Mouse (Mus musculus) kidney, embryonic 14.5 days (tissue): ENCODE data around the gene Palld. TPM values are rescaled to one million over a fixed set of nuclear protein-coding genes. Genes with fewer than 3 reads are reported as not detected.

Experiments used
- ATAC-seq: fragments of 200-750 bp; cut with Nextera tagmentation; 2 replicates; pipeline ENCODE4 v1.8.0; 2017; ENCODE audit warnings: moderate number of reproducible peaks, mild to moderate bottlenecking, moderate TSS enrichment, moderate library complexity; ENCODE audit not compliant: low FRiP score, low TSS enrichment
- H3K27ac ChIP-seq: fragments of 300-500 bp; sonication (generic); 2 replicates; pipeline ENCODE4 v1.5.1; 2014; ENCODE audit warnings: low read depth, mild to moderate bottlenecking, low read length, moderate library complexity, mixed read lengths
- H3K27me3 ChIP-seq: fragments of 300-500 bp; sonication (generic); 2 replicates; pipeline ENCODE4 v1.6.1; 2014; ENCODE audit warnings: mild to moderate bottlenecking, low read length; ENCODE audit not compliant: control insufficient read depth, insufficient read depth
- H3K36me3 ChIP-seq: fragments of 300-500 bp; sonication (generic); 2 replicates; pipeline ENCODE4 v1.6.1; 2014; ENCODE audit warnings: low read length, mixed read lengths; ENCODE audit not compliant: control insufficient read depth, insufficient read depth
- H3K4me1 ChIP-seq: fragments of 300-500 bp; sonication (generic); 2 replicates; pipeline ENCODE4 v1.6.1; 2014; ENCODE audit warnings: low read length, mixed read lengths; ENCODE audit not compliant: control insufficient read depth, insufficient read depth
- H3K4me2 ChIP-seq: fragments of 300-500 bp; sonication (generic); replicated peaks from 2 replicates; pipeline ENCODE4 v1.6.1; 2014; ENCODE audit warnings: low read depth, mild to moderate bottlenecking, low read length
- H3K4me3 ChIP-seq: fragments of 300-500 bp; sonication (generic); 2 replicates; pipeline ENCODE4 v1.5.1; 2014; ENCODE audit warnings: mild to moderate bottlenecking, low read length
- H3K9ac ChIP-seq: fragments of 300-500 bp; sonication (generic); 2 replicates; pipeline ENCODE4 v1.6.1; 2014; ENCODE audit warnings: low read depth, mild to moderate bottlenecking, low read length, moderate library complexity
- H3K9me3 ChIP-seq: fragments of 300-500 bp; sonication (generic); 2 replicates; pipeline ENCODE4 v1.6.1; 2016; ENCODE audit warnings: low read length; ENCODE audit not compliant: control insufficient read depth
- WGBS: fragments of 180-500 bp; shearing (Covaris S2); extraction: QIAGEN DNeasy Blood & Tissue Kit; methylation state at CpG from one replicate; pipeline ENCODE4 v1.1.7; 2014; 5-methylcytosine and 5-hydroxymethylcytosine counted together
- polyA plus RNA-seq: library from polyadenylated mRNA; unstranded; fragments of >200 nt; fragmentation: Nextera tagmentation; extraction: Ambion mirVana; gene quantifications from 2 replicates; pipeline ENCODE4 v1.2.1, GENCODE M21; 2014

Gene Palld
- polyA plus RNA-seq, 1 experiment from 2014 or later, result 53.1 TPM

GRCm38 (mm10) chr8:61617651-61618050 lies 284.8 kb downstream of the Palld start:
- no peak for ATAC-seq
- H3K27me3 ChIP-seq, result no peaks in the 10 kb centered on the region

GRCm38 (mm10) chr8:61617049-61617448 lies 285.4 kb downstream of the Palld start:
- Histone ChIP-seq H3K27me3 (no peaks in the 10 kb centered on the region), H3K4me3 (no peak overlapping the region), H3K27ac (no peak overlapping the region), H3K4me1 (no peaks in the 10 kb centered on the region), H3K9me3 (no peaks in the 10 kb centered on the region), H3K36me3 (no peaks in the 10 kb centered on the region), H3K4me2 (no peak overlapping the region), H3K9ac (no peak overlapping the region)
- WGBS, result 61% methylated on average over 3 of the region's 3 CpGs
- no peak for ATAC-seq

More at GRCm38 (mm10) chr8:61617651-61618050, 284.8 kb downstream of the Palld start:
- no peak overlapping the region for H3K9ac ChIP-seq
- H3K4me2 ChIP-seq, result no peak overlapping the region
- no peaks in the 10 kb centered on the region for H3K9me3 ChIP-seq
- H3K27ac ChIP-seq, result no peak overlapping the region
- 57% methylated on average over 2 of the region's 2 CpGs for WGBS
- no peaks in the 10 kb centered on the region for H3K36me3 ChIP-seq
- H3K4me3 ChIP-seq, result no peak overlapping the region
- H3K4me1 ChIP-seq, result no peaks in the 10 kb centered on the region

DNA sequence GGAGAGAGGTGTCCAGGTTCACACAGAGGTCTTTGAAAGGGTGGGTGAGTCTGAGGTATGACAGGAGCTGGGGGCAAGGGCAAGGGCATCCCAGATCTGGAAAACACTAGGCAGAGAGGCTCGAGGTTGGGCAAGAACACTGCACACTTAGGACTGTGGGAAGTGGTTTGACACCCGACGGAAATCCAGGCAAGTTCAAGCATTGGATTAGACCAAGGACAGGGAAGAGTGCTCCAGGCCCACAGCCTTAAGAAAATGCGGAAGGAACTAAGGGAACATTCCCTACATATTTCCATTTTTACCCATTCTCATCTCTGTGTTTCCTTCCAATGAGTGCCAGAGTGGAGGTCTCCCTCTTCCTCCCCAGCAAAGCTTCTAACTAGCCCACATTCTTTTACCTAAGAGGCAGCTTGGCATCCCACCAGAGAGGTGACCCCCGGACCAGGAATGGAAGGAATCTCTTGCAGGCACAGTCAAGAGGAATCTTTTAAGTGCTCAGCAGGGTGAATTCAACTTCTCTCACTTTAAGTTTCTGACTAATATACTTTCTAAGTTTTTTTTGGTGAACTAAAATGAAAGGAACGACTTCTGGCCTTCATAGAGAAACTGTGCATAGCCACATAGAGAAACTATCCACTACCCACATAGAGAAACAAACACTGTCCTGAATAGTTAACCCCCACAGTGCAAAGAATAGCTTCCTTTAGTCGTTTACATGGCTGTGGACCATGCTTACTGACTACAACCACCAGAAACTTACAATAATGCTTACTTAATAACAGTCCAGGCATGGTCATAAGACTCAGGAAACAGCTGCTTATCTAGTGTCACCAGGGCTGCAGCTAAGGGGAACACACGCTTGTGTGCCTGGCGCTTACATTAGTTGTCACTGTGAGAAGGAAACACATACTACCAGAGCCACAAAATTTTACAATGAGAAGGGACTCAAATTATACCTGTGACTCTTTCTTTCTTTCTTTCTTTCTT lies 286.5 kb downstream of the Palld start:
- WGBS, result 73% methylated on average over 9 of the region's 9 CpGs
- ATAC-seq, result no peak
- Histone ChIP-seq H3K4me2 (no peak overlapping the region), H3K4me1 (no peaks in the 10 kb centered on the region), H3K4me3 (no peak overlapping the region), H3K27me3 (no peaks in the 10 kb centered on the region), H3K9me3 (no peaks in the 10 kb centered on the region), H3K27ac (no peak overlapping the region), H3K9ac (no peak overlapping the region), H3K36me3 (no peaks in the 10 kb centered on the region)

DNA sequence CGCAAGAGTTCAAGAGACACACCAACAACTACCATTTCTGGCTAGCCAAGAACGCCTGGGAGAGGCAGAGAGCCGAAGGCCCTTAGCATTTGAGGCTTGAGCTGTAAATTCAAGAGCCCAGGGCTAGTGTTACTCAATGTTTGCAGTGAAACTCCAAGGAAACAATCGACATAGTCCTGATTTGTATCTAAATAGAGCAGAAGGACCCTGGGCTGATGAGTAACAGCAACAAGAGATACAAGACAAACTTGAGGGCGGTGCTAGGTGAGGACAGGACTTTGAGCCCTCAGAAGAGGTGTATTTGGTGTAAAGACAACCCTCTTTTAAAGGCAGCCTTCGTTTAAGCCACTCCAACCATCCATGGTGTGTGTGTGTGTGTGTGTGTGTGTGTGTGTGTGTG lies 290.7 kb downstream of the Palld start:
- Histone ChIP-seq H3K9me3 (no peaks in the 10 kb centered on the region), H3K4me1 (no peaks in the 10 kb centered on the region), H3K36me3 (no peaks in the 10 kb centered on the region), H3K4me2 (no peak overlapping the region), H3K4me3 (no peak overlapping the region), H3K27ac (no peak overlapping the region), H3K9ac (no peak overlapping the region), H3K27me3 (no peaks in the 10 kb centered on the region)
- no peak for ATAC-seq
- 85% methylated on average over 6 of the region's 6 CpGs for WGBS

GRCm38 (mm10) chr8:61611077-61611476 lies 291.4 kb downstream of the Palld start:
- Histone ChIP-seq H3K4me1 (0 out of 2 replicates have a peak, but pooled peaks cover 2% of the 10 kb centered on the region), H3K4me3 (no peak overlapping the region), H3K36me3 (no peaks in the 10 kb centered on the region), H3K27me3 (no peaks in the 10 kb centered on the region), H3K4me2 (no peak overlapping the region), H3K27ac (no peak overlapping the region), H3K9ac (no peak overlapping the region), H3K9me3 (no peaks in the 10 kb centered on the region)
- WGBS, result 83% methylated on average over 7 of the region's 7 CpGs
- no peak for ATAC-seq

- WGBS, result 83% methylated on average over 5 of the region's 5 CpGs
- no peak for ATAC-seq
- Histone ChIP-seq H3K9me3 (no peaks in the 10 kb centered on the region), H3K36me3 (no peaks in the 10 kb centered on the region), H3K4me2 (no peak overlapping the region), H3K9ac (no peak overlapping the region), H3K27ac (no peak overlapping the region), H3K4me3 (no peak overlapping the region), H3K27me3 (no peaks in the 10 kb centered on the region), H3K4me1 (0 out of 2 replicates have a peak, but pooled peaks cover 2% of the 10 kb centered on the region)
Measured at GRCm38 (mm10) chr8:61610546-61610945, 291.9 kb downstream of the Palld start.

DNA sequence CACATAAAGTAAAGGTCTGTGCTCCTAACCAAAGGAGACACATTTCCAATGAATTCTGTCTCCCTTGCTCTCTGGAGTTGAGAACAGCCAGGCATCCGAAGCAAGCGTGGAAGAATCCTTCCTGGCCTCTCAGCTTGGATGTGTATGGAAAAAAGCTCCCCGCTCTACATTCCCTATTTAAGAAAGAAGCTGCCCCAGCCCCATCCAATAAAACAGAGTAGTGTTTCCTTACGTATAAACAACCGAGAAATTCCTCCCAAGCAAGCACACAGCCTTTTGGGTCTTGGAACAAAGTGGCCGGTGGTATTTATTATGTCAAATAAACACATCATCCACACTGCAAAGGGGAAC lies 295.1 kb downstream of the Palld start:
- H3K36me3 ChIP-seq, result no peaks in the 10 kb centered on the region
- H3K9me3 ChIP-seq, result no peaks in the 10 kb centered on the region
- 0 out of 2 replicates have a peak, but pooled peaks cover 2% of the 10 kb centered on the region for H3K4me1 ChIP-seq
- 31% methylated on average over 6 of the region's 6 CpGs for WGBS
- H3K4me3 ChIP-seq, result no peak overlapping the region
- H3K27me3 ChIP-seq, result no peaks in the 10 kb centered on the region
- H3K4me2 ChIP-seq, result no peak overlapping the region
- no peak overlapping the region for H3K9ac ChIP-seq
- ATAC-seq, result no peak
- peak overlapping the region; percentile 51; the same call in 1 of the 2 replicates for H3K27ac ChIP-seq

DNA sequence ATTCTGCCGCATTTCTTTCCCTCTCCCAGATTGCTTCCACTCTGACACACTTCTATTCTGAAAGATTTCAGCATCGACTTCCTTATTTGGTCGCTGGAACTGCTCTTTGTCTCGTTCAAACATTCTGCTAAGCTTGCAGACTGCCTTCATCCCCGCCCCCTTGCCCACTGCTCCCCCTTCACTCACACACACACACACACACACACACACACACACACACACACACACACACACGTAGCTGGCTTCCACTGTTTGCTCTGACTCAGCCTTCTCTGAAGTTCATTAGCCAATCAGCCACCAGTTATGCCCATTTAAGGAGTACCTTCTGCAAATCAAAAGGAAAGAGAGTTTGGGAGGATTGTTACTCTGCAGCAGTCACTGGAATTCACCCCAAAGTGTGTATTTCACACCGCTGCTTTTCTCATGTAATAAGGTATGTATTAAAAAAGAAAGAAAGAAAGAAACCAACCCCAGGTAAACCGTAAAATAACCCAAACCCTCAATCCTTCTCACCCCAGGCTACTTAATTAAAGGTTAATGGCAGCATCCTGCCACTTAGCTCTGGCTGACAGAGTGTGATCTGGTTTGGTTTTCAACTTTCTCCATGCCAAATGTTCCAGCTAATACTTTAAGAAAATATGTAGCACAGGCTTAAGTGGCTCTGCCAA lies 295.6 kb downstream of the Palld start:
- no peaks in the 10 kb centered on the region for H3K36me3 ChIP-seq
- H3K27me3 ChIP-seq, result no peaks in the 10 kb centered on the region
- peak overlapping the region; percentile 51; the same call in 1 of the 2 replicates for H3K27ac ChIP-seq
- no peaks in the 10 kb centered on the region for H3K9me3 ChIP-seq
- H3K9ac ChIP-seq, result no peak overlapping the region
- no peak overlapping the region for H3K4me3 ChIP-seq
- ATAC-seq, result peak; percentile 74
- WGBS, result 15% methylated on average over 8 of the region's 8 CpGs
- 0 out of 2 replicates have a peak, but pooled peaks cover 2% of the 10 kb centered on the region for H3K4me1 ChIP-seq
- no peak overlapping the region for H3K4me2 ChIP-seq

DNA sequence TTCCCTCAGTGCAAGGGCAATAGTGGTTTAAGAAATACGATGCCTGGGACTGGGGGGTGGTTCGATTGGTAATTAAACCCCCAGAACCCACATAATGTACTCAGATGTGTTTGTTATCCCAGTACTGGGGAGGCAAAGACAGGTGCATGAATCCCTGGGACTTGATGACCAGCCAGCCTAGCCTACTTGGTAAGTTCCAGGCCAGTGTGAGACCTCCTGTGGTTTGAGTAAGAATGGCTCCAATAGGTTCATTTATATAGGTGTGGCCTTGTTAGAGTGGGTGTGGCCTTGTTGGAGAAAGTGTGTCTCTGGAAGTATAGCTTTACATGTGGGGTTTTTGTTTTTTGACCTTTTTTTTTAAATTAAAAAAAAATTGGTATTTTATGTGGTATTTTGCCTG lies 297.6 kb downstream of the Palld start:
- H3K9me3 ChIP-seq, result no peaks in the 10 kb centered on the region
- H3K36me3 ChIP-seq, result no peaks in the 10 kb centered on the region
- H3K27ac ChIP-seq, result no peak overlapping the region
- WGBS, result 91% methylated on average over 2 of the region's 2 CpGs
- no peaks in the 10 kb centered on the region for H3K27me3 ChIP-seq
- no peak overlapping the region for H3K9ac ChIP-seq
- ATAC-seq, result no peak
- H3K4me2 ChIP-seq, result no peak overlapping the region
- 0 out of 2 replicates have a peak, but pooled peaks cover 2% of the 10 kb centered on the region for H3K4me1 ChIP-seq
- no peak overlapping the region for H3K4me3 ChIP-seq
